Mouse (Mus musculus) left cerebral cortex, postnatal 25 days (tissue): ENCODE measurements at regions not wholly inside any gene's neighbourhood (a gene's known extent, or its start where the extent isn't known, plus 50 kb on each side); places are given as distances from the start of the nearest gene placed in this dataset.
A peak's percentile ranks its signal among the peaks of the same experiment; 100 is the strongest.

Experiments used
- DNase-seq, 2 experiments: peaks; one replicate each; pipeline ENCODE4 v3.0.0; 2022; ENCODE audit warnings: low spot score in 2 of 2, mixed read lengths in 1 of 2
- intact Hi-C: fragments of 180-260 bp; cut with DNase I; formaldehyde crosslinking; loops from one replicate; pipeline ENCODE4 v1.15.1; 2025

GRCm38 (mm10) chr7:75063816-75064215 is 245.2 kb downstream of the Sv2b start:
- intact Hi-C loops, result no loop called here
- peak in 1 of 2 experiments; percentile 43 for DNase-seq

- DNase-seq, result no peak
- intact Hi-C loops, result no loop called here
Measured at GRCm38 (mm10) chr7:75050231-75050630, 258.8 kb downstream of the Sv2b start.

DNA sequence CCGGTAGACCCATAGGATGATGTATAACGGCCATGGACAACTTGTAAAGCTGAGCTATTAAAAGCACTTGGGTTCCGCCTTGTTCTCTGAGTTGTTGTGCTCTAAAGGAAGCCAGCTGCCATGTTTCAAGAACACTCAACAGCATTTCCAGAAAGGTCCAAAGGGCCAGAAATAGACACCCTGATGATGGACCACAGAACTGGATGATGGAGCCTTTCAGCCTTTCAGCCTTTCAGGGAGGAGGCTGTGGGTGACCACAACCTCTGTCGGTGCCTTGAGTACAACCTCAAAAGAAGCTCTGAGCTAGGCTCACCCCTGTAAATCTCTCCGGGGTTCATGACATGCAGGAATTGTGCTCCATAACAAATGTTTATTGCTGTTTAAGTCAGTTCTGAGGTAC is 259.3 kb downstream of the Sv2b start:
- intact Hi-C loops, result no loop called here
- DNase-seq, result no peak

- no peak for DNase-seq
- intact Hi-C loops, result no loop called here
Measured at GRCm38 (mm10) chr7:75048822-75049221, 260.2 kb downstream of the Sv2b start.

DNA sequence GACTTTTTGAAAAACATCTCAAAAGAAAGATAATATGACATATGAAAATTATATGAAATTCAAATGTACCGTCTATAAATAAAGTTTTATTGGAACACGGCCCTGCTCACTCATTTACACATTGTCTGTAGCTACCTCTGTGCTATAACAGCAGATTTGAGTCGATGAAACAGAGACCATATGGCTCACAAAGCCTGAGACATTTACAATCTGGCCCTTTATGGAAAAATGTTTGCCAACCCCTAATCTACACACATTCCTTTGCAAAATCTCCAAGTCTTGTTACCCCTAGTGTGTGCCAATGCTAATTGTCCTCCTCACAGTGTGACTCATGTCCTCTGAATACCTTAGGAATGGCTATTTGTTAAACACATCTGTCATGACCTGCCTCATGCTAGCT is 261.2 kb downstream of the Sv2b start:
- peak in 1 of 2 experiments; percentile 44 for DNase-seq
- intact Hi-C loops, result no loop called here

DNA sequence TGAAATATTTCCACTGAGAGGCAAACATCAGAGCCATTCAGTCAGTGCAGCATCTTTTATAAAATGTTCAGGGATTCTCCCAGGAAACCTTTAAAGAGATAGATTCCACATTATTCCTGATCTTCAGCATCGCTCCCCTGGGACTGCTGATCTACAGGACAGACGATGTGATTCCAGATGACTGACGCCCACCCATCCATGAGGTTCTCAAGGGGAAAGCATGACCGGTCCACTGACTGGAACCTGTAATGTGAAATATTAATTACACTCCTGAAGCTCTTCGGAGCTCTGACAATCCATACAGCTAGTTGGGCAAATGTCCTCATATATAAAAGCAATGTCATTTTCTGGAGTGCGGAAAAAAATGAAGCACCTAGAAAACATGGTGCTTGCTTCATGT is 268.2 kb downstream of the Sv2b start:
- DNase-seq, result no peak
- intact Hi-C loops, result no loop called here

DNA sequence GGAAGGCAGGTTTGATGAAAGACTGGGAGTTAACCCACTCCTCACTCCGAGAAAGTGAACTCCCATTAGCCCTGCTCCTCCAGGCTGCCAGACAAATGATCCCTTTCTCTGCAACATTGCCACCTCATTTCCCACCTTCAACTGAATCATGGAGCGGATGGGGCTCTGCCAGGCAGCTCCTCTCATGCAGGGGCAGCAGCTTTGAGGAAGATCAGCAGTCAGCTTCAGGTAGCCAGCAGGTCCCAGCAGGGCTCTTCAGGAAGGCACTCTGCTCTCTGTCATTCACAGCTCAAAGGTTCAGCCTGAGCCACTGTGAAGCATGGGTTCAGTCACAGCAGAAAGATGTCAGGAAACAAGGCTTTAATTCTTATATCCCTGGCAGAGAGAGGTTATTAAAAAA is 282.9 kb downstream of the Sv2b start:
- intact Hi-C loops, result no loop called here
- no peak for DNase-seq

GRCm38 (mm10) chr7:75021966-75022365 is 287.1 kb downstream of the Sv2b start:
- intact Hi-C loops, result no loop called here
- DNase-seq, result no peak

- intact Hi-C loops, result no loop called here
- no peak for DNase-seq
Measured at GRCm38 (mm10) chr7:75018640-75019039, 290.4 kb downstream of the Sv2b start.

DNA sequence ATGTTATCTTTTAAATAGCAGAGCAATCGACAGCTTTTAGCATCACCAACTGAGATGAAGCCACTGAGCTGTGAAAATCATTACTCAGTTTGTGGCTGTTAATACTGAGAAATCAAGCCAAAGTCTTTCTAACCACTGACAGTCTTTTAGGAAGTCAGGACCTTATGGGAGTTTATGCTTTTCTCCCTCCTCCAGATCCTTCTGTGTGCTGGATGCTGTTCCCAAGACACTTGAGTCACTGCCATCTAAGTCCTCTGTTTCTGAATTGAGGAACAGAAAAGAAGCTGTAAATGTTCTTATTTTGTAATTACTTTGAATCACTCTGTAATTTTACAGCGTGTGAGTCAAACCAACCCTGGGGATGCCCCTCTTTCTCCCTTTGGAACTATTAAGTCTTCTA is 300.6 kb downstream of the Sv2b start:
- intact Hi-C loops, result no loop called here
- DNase-seq, result peak in 1 of 2 experiments; percentile 50

GRCm38 (mm10) chr7:74990198-74990597 is 318.9 kb downstream of the Sv2b start:
- intact Hi-C loops, result no loop called here
- DNase-seq, result peak; percentile 27 to 65

GRCm38 (mm10) chr7:74979479-74979878 is 329.6 kb downstream of the Sv2b start:
- intact Hi-C loops, result no loop called here
- DNase-seq, result no peak

GRCm38 (mm10) chr7:74975986-74976385 is 333.1 kb downstream of the Sv2b start:
- DNase-seq, result no peak
- intact Hi-C loops, result no loop called here

GRCm38 (mm10) chr7:74974448-74974847 is 334.6 kb downstream of the Sv2b start:
- no peak for DNase-seq
- intact Hi-C loops, result no loop called here

GRCm38 (mm10) chr7:74944421-74945098 is 364.5 kb downstream of the Sv2b start:
- DNase-seq, result peak in 1 of 2 experiments; percentile 59
- intact Hi-C loops, result loop anchor here (5.0 kb wide), 1 partner anchor 67 kb away; no protein-coding TSS in a partner anchor

DNA sequence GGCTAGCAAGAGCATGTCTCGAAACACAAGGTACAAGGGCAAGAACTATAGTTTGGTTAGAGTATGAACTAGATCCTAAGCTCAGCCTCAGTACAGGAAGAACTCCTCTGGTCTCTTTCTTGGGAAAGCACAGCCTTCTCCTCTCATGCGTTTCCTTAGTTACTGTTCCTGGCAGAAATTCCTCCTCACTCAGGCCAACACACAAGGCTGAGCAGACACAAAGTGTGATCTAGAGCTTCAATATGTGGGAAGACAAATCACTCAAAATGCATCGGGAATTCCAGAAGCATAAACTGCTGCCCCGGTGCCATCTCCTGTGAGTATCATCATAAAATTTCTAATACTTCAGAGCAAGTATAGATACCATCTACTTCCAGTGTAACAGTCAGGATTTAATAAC is 366.1 kb downstream of the Sv2b start:
- DNase-seq, result peak; percentile 45 to 82
- intact Hi-C loops, result loop anchor here (2.0 to 5.0 kb wide), 2 partner anchors 66 to 138 kb away; no protein-coding TSS in a partner anchor

DNA sequence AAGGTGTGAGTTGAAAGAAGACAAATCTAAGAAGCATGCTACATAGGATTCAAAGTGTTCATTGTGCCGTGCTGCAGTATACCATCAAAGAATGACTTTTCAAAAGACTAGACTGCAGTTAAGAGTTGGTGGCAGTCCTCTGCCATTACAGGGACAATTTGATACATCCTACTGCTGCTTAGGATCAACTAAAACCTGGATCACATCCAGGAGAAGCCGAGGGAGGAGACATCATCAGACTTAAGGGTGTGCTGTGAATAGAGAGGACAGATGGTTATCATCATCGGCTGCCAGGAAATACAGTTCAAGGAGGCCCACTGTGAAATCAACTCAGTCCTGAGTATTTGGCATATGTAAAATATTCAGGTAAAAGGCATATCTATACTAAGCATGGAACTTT is 366.9 kb downstream of the Sv2b start:
- intact Hi-C loops, result loop anchor here (2.0 to 5.0 kb wide), 2 partner anchors 65 to 139 kb away; no protein-coding TSS in a partner anchor
- DNase-seq, result peak in 1 of 2 experiments; percentile 33

DNA sequence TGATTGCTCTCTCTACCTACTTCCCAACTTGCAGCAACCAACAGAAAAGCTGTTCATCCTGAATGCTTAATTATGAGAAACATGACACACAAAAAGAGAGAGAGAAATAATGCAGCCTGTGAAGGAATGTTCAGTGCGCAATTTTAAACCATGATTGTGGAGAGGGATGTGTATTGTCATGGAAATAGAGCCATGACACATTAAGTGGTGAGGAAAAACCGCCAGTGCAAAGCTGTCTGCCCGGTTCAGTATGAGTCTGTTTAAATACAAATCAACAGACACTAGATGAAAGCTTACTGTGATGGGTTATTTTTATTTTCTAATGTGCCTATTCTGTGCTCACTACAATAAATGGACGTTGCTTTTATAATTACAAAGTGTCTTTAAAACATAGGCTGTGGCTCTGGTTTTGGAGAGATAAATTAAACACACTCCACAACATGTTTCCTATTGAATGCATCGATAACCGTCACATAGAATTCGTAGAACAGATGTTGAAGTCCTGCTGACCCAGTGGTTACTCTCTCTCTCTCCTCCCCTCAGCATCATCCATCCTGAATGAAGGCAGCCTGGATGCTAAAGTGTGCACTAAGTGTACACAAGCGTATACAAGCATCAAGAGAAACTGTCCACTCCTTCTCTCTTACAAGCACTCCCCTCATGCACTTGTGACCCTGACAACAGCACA is 374.7 kb upstream of the Slco3a1 start:
- no peak for DNase-seq
- intact Hi-C loops, result no loop called here

DNA sequence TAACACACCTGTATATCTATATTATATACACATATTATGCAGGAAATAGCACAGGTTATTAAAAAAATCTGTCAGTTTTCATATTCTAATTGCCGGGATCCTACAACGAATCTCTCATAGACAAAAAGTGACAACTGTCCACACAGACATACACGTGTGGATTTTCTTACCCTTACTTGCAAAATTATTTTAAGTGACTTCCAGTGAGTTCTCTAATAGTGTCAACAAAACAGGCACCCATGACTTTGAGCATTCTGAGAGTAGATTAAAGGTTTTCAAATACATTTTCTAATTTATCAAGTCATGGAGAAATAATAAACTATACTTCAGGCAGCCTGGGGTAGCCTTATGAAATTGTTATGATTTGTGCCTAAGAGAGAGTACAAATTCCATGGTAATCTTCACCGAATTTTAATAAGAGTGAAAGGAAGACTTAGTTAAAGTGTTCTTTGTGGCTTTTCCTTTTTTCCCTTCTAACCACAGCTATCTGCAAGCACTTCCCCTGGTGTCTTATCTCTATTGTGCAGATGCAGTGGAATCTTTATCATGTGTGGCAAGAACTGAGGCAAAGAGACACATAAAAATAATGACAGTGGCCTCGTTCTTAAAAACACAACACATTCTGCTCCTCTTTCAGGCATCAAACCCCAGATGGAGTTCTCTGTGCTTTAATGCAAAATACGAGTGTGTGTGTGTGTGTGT is 373.8 kb upstream of the Slco3a1 start:
- intact Hi-C loops, result no loop called here
- no peak for DNase-seq

GRCm38 (mm10) chr7:74926729-74927128 is 372.1 kb upstream of the Slco3a1 start:
- intact Hi-C loops, result no loop called here
- DNase-seq, result no peak

- no peak for DNase-seq
- intact Hi-C loops, result no loop called here
Measured at GRCm38 (mm10) chr7:74924156-74924555, 369.6 kb upstream of the Slco3a1 start.
